ENCODE assay signal across 9 mouse cellular contexts in the genomic region with DNA sequence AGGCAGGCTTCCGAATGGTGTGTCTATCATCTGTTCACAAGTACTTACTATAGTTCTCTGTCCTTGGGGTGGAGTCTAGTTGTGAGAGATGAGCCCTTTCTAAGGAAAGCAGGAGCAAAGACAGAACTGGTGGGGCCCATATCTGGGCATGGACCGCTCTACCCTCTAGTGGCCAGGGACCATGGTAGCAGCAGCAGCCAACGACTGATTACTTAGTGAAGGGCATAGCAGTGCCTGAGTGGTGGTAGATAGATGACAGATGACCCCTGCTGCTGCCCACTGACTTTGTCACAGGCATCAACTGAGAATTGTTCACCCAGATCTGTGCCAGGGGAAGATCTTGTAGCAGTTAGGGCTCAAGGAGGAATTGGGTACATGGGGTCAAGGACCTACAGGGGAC. TPM values are rescaled to one million over a fixed set of nuclear protein-coding genes. Genes with fewer than 3 reads are reported as not detected.
A peak's percentile ranks its signal among the peaks of the same experiment; 100 is the strongest.
DNase-seq lines count a peak whose midpoint lies in the region; ATAC-seq lines count a peak whose summit lies in the region.
"Had no signal": no experiment of that assay in that cellular context is flagged by ENCODE, and none has a peak within 500 bp of the region (broad histone marks: within the 10 kb centered on the region; RNA-seq: fewer than 3 reads in every experiment).

No protein-coding gene starts in this region.

- no peak overlapping the region for H3K4me3 ChIP-seq in hindbrain, embryonic 11.5 days (ENCODE audit: low read depth, low read length)
- no peak overlapping the region for H3K4me3 ChIP-seq in hindbrain, embryonic 16.5 days (ENCODE audit: low read length)
- H3K4me3 ChIP-seq: midbrain, embryonic 12.5 days had no signal

- no peaks in the 10 kb centered on the region for H3K36me3 ChIP-seq in hindbrain, embryonic 11.5 days (ENCODE audit: control insufficient read depth, insufficient read depth, low read length)
- H3K36me3 ChIP-seq in hindbrain, embryonic 16.5 days (ENCODE audit: control insufficient read depth, insufficient read depth, low read length): no peaks in the 10 kb centered on the region
- H3K36me3 ChIP-seq: midbrain, embryonic 12.5 days had no signal

- H3K27me3 ChIP-seq in hindbrain, embryonic 11.5 days (ENCODE audit: control insufficient read depth, insufficient read depth, low read length): peaks cover 23% of the 10 kb centered on the region
- peaks cover 6% of the 10 kb centered on the region for H3K27me3 ChIP-seq in hindbrain, embryonic 16.5 days (replicated peaks; ENCODE audit: control insufficient read depth, insufficient read depth, low read length)

- no peak overlapping the region for H3K4me2 ChIP-seq in hindbrain, embryonic 11.5 days (replicated peaks; ENCODE audit: low read depth, low read length)
- no peak overlapping the region for H3K4me2 ChIP-seq in hindbrain, embryonic 16.5 days (ENCODE audit: low read length)
- H3K4me2 ChIP-seq: midbrain, embryonic 12.5 days had no signal

- peak; percentile 54 for DNase-seq in hindbrain, embryonic 11.5 days (ENCODE audit: low spot score)
- peak; percentile 56 to 59 for DNase-seq in right cerebral cortex, adult 2 months (ENCODE audit: low spot score in 2 of 2)
- no peak for DNase-seq in right cerebral cortex, postnatal 36 days (ENCODE audit: low spot score in 2 of 2)
- peak; percentile 61 to 63 for DNase-seq in adrenal gland, postnatal 36 days
- no peak for DNase-seq in gastrocnemius, postnatal 14 days

- no peak overlapping the region for H3K9ac ChIP-seq in hindbrain, embryonic 11.5 days (ENCODE audit: low read depth, low read length)
- H3K9ac ChIP-seq in hindbrain, embryonic 16.5 days (ENCODE audit: low read depth, low read length): no peak overlapping the region

- 40% methylated on average over 3 of the region's 3 CpGs for WGBS in hindbrain, embryonic 11.5 days
- WGBS in hindbrain, embryonic 16.5 days: 35% methylated on average over 3 of the region's 3 CpGs

- no peaks in the 10 kb centered on the region for H3K9me3 ChIP-seq in hindbrain, embryonic 11.5 days (ENCODE audit: control insufficient read depth, low read length)
- H3K9me3 ChIP-seq in hindbrain, embryonic 16.5 days (ENCODE audit: control insufficient read depth, low read length): no peaks in the 10 kb centered on the region
- H3K9me3 ChIP-seq: midbrain, embryonic 12.5 days had no signal

- no peak overlapping the region for H3K27ac ChIP-seq in hindbrain, embryonic 11.5 days (ENCODE audit: low read depth, low read length)
- no peak overlapping the region for H3K27ac ChIP-seq in hindbrain, embryonic 16.5 days (ENCODE audit: low read depth, low read length)
- H3K27ac ChIP-seq: midbrain, embryonic 12.5 days had no signal

- intact Hi-C loops in gastrocnemius, postnatal 14 days (cut with DNase I; ENCODE audit: low total_unique reads): no loop called here

- no peaks in the 10 kb centered on the region; the same call in 1 of the 2 replicates for H3K4me1 ChIP-seq in hindbrain, embryonic 11.5 days (replicated peaks; ENCODE audit: control insufficient read depth, insufficient read depth, low read length)
- peaks cover 7% of the 10 kb centered on the region; the same call in 1 of the 2 replicates for H3K4me1 ChIP-seq in hindbrain, embryonic 16.5 days (ENCODE audit: control insufficient read depth, insufficient read depth, low read depth, low read length)

- peak; percentile 28; the same call in 1 of the 2 replicates for ATAC-seq in hindbrain, embryonic 11.5 days (ENCODE audit: low FRiP score)
- ATAC-seq in hindbrain, embryonic 16.5 days: no peak
- peak; percentile 74 for ATAC-seq in megakaryocyte-erythroid progenitor cell, adult 5-6 weeks (replicated peaks; ENCODE audit: low FRiP score, low TSS enrichment, poor library complexity, severe bottlenecking)
- ATAC-seq in monocyte, adult 5-6 weeks (replicated peaks; ENCODE audit: insufficient number of reproducible peaks, low FRiP score, low TSS enrichment, poor library complexity, severe bottlenecking): no peak

RNA-seq across cellular contexts. Expression of a gene that starts 12.0 kb away (rescaled TPM):
- polyA plus RNA-seq in hindbrain, embryonic 11.5 days (2014; fragmentation: Nextera tagmentation; extraction: Ambion mirVana): 16.6 and 23.8 TPM in 2 replicates
- 5.6 and 6.0 TPM in 2 replicates for polyA plus RNA-seq in hindbrain, embryonic 16.5 days (2015; fragmentation: Nextera tagmentation; extraction: Ambion mirVana)
- total RNA-seq in adrenal gland, postnatal 36 days (2021): not detected
- total RNA-seq in megakaryocyte-erythroid progenitor cell, adult 5-6 weeks (2014; fragmentation: Nextera tagmentation): not detected in 2 replicates
- total RNA-seq in megakaryocyte-erythroid progenitor cell, adult 5-6 weeks (2017): not detected in 2 replicates
- not detected for total RNA-seq in gastrocnemius, postnatal 14 days (2021)
- total RNA-seq in monocyte, adult 5-6 weeks (2017): not detected in 3 replicates

RNA-seq across cellular contexts. Expression of a gene that starts 33.0 kb away (rescaled TPM):
- polyA plus RNA-seq in hindbrain, embryonic 11.5 days (2014; fragmentation: Nextera tagmentation; extraction: Ambion mirVana): 0.54 and 1.0 TPM in 2 replicates
- 1.4 and 2.1 TPM in 2 replicates for polyA plus RNA-seq in hindbrain, embryonic 16.5 days (2015; fragmentation: Nextera tagmentation; extraction: Ambion mirVana)
- total RNA-seq in adrenal gland, postnatal 36 days (2021): 1 to 10 TPM; 1.1 to 1.3 TPM
- total RNA-seq in megakaryocyte-erythroid progenitor cell, adult 5-6 weeks (2014; fragmentation: Nextera tagmentation): 3.5 TPM in 1 of 2 replicates, not detected in the other
- 0.38 TPM in 1 of 2 replicates, not detected in the other for total RNA-seq in megakaryocyte-erythroid progenitor cell, adult 5-6 weeks (2017)
- 100 to 1,000 TPM; 113 to 172 TPM for total RNA-seq in gastrocnemius, postnatal 14 days (2021)
- 0.96 to 4.0 TPM (median 1.2 TPM) in 3 replicates for total RNA-seq in monocyte, adult 5-6 weeks (2017)

Comparison
In these comparisons a context has a peak if more than half of its experiments do, and no peak if none do; other contexts are left out.
1. ATAC-seq: peak in hindbrain, embryonic 11.5 days (single experiment) and megakaryocyte-erythroid progenitor cell, adult 5-6 weeks (single experiment); none in hindbrain, embryonic 16.5 days (single experiment) and monocyte, adult 5-6 weeks (single experiment).
2. DNase-seq: peak in hindbrain, embryonic 11.5 days (single experiment), right cerebral cortex, adult 2 months (2 of 2) and adrenal gland, postnatal 36 days (2 of 2); none in right cerebral cortex, postnatal 36 days (0 of 2) and gastrocnemius, postnatal 14 days (single experiment).
3. RNA of a gene that starts 33.0 kb away (total RNA-seq): 113 to 172 TPM in gastrocnemius, postnatal 14 days; 0.96 to 4.0 TPM in monocyte, adult 5-6 weeks, 1.1 to 1.3 TPM in adrenal gland, postnatal 36 days and 0.38 to 3.5 TPM in megakaryocyte-erythroid progenitor cell, adult 5-6 weeks; every median in the first group is over 10 times any median in the second.